Mouse (Mus musculus): ENCODE results near the gene Sfr1.

- TF ChIP-seq CTCF (IDR thresholded peaks at IDR 0.05; ENCODE audit: insufficient read depth, low read depth, low read length) (no peak), POLR2A (IDR thresholded peaks at IDR 0.05; ENCODE audit: insufficient read depth, low read depth, low read length) (no peak)
These were observed 46.4 kb downstream of the Sfr1 start for GRCm38 (mm10) chr19:47777847-47778246.

All from olfactory bulb, adult 2 months (tissue).